Mouse (Mus musculus): Measurements from ENCODE around the gene Axdnd1. TPM values are rescaled to one million over a fixed set of nuclear protein-coding genes. Genes with fewer than 3 reads are reported as not detected.
A peak's percentile ranks its signal among the peaks of the same experiment; 100 is the strongest.
"Not testable (repeated sequence)": the region's sequence is repeated elsewhere in the genome, so short reads cannot be mapped to it uniquely, and the experiment has no call there.

Axdnd1 gene
- polyA plus RNA-seq, 1 experiment from 2014 or later, result 0.30 TPM

DNA sequence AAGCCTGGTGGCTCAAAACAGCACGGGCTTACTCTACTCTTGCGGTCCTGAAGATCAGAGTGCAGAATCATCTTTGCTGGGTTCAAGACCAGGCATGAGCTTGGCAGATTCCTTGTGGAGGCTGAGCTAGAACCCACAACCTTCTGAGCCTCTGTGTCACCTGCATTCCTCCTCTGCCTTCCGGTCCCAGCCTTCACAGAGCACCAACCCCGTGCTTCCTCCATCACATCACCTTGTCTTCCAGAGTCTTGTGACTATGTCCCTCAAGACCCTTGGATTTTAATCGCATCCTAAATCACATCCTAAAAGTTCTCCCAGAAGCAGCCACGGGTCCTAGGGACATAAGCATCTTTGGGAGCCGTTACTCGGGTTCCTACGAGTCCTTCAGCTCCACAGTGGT is 97.8 kb downstream of the Axdnd1 start:
- no peak overlapping the region for H3K27ac ChIP-seq (ENCODE audit: low read depth, low read length)
- no peaks in the 10 kb centered on the region for H3K4me1 ChIP-seq (ENCODE audit: control insufficient read depth, insufficient read depth, low read length)
- no peak overlapping the region for H3K9ac ChIP-seq (ENCODE audit: low read length)
- no peak overlapping the region for H3K4me2 ChIP-seq
- H3K9me3 ChIP-seq (ENCODE audit: control insufficient read depth, low read length), result no peaks in the 10 kb centered on the region
- H3K4me3 ChIP-seq (ENCODE audit: low read depth, low read length), result no peak overlapping the region
- no peaks in the 10 kb centered on the region for H3K27me3 ChIP-seq (ENCODE audit: control insufficient read depth, insufficient read depth, low read length)
- peak; percentile 81 for DNase-seq (ENCODE audit: low spot score, missing footprints)
- 89% methylated on average over 9 of the region's 9 CpGs for WGBS
- ATAC-seq (ENCODE audit: low FRiP score), result no peak
- H3K36me3 ChIP-seq (ENCODE audit: control insufficient read depth, insufficient read depth, low read length), result no peaks in the 10 kb centered on the region

DNA sequence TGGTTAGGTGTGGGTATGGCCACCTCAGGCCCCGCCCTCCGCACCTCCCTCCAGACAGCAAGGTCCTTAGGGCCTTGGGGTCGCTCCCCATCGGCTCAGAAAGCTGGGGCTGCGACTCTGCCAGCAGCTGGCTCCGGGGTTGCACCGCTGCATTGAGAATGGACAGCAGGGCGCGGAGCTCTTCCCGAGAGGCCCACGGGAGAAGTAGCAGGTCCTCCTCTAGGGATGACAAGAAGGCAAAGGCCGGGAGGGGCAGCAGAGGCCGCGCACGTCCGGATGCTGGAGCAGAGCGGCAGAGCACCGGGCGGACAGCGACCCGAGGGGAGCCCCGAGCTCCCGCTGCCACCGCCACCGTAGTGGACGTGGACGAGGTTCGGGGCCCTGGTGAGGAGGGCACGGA is 110.3 kb downstream of the Axdnd1 start, which contains the start of gene Nphs2:
Gene Nphs2, plus strand, starts transcription at position 98 of the 400 bp plus-strand sequence.
- DNase-seq (ENCODE audit: low spot score, missing footprints) (peak; percentile 86), ATAC-seq (ENCODE audit: low FRiP score) (no peak)
- Histone ChIP-seq H3K9me3 (ENCODE audit: control insufficient read depth, low read length) (no peaks in the 10 kb centered on the region), H3K27ac (ENCODE audit: low read depth, low read length) (no peak within 1 kb of the TSS), H3K36me3 (ENCODE audit: control insufficient read depth, insufficient read depth, low read length) (no peaks in the 10 kb centered on the region), H3K27me3 (ENCODE audit: control insufficient read depth, insufficient read depth, low read length) (peaks cover 21% of the 10 kb centered on the region), H3K4me2 (peak within 1 kb of the TSS; percentile 48), H3K9ac (ENCODE audit: low read length) (peak within 1 kb of the TSS; percentile 40), H3K4me1 (ENCODE audit: control insufficient read depth, insufficient read depth, low read length) (peaks cover 6% of the 10 kb centered on the region), H3K4me3 (ENCODE audit: low read depth, low read length) (peak within 1 kb of the TSS; percentile 25)
- WGBS, result 3% methylated on average over 29 of the region's 29 CpGs

DNA sequence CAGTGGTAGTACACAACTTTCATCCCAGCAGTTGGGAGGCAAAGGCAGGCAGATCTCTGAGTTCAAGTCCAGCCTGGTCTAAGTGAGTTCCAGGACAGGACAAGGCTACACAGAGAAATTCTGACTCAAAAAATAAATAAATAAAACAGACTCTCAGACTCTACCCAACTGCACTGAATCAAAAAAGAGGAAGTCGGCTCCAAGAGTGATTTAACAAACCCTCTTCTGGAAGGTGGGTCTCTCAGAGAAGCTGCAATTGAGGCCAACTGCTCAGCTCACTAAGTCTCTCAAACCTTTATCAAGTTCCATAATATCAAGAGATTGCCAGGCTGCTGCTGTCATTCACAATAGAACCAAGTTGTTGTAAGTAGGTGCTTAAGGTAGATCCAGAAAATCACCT is 112.4 kb downstream of the Axdnd1 start:
- DNase-seq (ENCODE audit: low spot score, missing footprints) (no peak), ATAC-seq (ENCODE audit: low FRiP score) (no peak)
- Histone ChIP-seq H3K4me3 (ENCODE audit: low read depth, low read length) (no peak overlapping the region), H3K4me2 (no peak overlapping the region), H3K36me3 (ENCODE audit: control insufficient read depth, insufficient read depth, low read length) (no peaks in the 10 kb centered on the region), H3K9ac (ENCODE audit: low read length) (no peak overlapping the region), H3K27me3 (ENCODE audit: control insufficient read depth, insufficient read depth, low read length) (peaks cover 37% of the 10 kb centered on the region), H3K27ac (ENCODE audit: low read depth, low read length) (no peak overlapping the region), H3K9me3 (ENCODE audit: control insufficient read depth, low read length) (no peaks in the 10 kb centered on the region), H3K4me1 (ENCODE audit: control insufficient read depth, insufficient read depth, low read length) (peaks cover 6% of the 10 kb centered on the region)
- 88% methylated on average over 1 of the region's 1 CpGs for WGBS

DNA sequence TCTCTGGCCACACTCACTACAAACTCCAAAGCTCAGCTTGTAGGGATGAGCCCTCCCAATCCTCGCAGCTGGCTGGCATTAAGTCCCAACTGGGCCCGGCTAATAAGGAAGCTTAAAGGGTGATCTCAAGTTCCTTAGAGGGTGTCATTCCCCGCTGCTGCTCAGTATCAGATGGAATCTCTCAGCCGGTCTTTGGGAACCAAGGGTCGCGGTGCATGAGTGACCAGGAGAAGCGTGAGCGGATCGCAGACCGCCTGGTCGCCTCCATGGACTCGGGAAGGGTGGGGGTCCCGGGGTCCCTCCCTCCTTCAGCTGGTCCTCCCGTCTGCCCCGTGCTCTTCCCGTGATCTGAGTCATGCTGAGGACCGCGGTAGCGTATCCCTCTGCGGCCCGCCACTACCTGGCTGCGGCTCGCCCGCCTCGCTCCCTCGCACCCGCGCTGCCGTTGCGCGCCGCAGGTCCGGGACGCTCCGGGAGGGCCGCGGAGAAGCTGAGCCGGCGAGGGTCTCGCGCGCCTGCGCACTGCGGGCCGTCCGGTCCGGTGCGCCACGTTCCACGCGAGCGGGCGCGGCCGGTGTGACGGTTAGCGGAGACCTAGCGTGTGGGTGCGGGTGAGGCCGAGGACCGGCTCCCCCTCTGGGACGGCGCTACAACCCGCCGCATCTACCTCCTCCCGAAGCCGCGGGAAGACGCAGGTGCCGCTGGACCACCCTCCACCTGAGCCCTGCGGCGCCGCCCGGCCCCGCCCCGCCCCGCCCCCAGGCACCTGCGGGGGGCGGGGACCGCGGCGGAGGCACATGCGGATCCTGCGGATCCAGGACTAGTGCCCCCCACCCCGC is 117.8 kb downstream of the Axdnd1 start, which contains the start of gene Tdrd5:
Gene Tdrd5, minus strand, starts transcription at position 754 of the 839 bp plus-strand sequence.
- no peak within 1 kb of the TSS for H3K27ac ChIP-seq (ENCODE audit: low read depth, low read length)
- WGBS, result under 1% methylated on average over 76 of the region's 85 CpGs

DNA sequence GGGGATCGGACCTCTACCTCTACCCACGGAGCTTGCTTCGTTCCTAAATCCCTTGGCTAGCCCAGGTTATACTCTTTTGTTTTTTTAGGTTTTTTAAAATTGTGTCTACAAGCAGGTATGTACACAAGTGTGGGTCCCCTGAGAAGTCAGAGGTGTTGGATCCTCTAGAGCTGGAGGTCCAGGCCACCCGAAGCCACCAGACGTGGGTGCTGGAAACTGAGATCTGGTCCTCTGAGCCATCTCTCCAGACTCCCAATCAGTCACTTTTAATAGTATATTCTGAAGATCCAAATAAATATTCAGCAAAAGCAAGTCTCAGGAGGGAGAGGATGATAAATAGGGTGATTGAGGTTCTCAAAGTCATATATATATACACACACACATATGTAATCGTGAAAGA is 130.9 kb downstream of the Axdnd1 start:
- Histone ChIP-seq H3K27ac (ENCODE audit: low read depth, low read length) (no peak overlapping the region), H3K9me3 (ENCODE audit: control insufficient read depth, low read length) (no peaks in the 10 kb centered on the region), H3K9ac (ENCODE audit: low read length) (no peak overlapping the region), H3K36me3 (ENCODE audit: control insufficient read depth, insufficient read depth, low read length) (no peaks in the 10 kb centered on the region), H3K4me2 (no peak overlapping the region), H3K4me3 (ENCODE audit: low read depth, low read length) (no peak overlapping the region), H3K27me3 (ENCODE audit: control insufficient read depth, insufficient read depth, low read length) (no peaks in the 10 kb centered on the region), H3K4me1 (ENCODE audit: control insufficient read depth, insufficient read depth, low read length) (no peaks in the 10 kb centered on the region)
- DNase-seq (ENCODE audit: low spot score, missing footprints), result peak; percentile 62
- ATAC-seq (ENCODE audit: low FRiP score), result no peak
- 96% methylated on average over 6 of the region's 6 CpGs for WGBS

More for the DNA sequence above, 117.8 kb downstream of the Axdnd1 start, which contains the start of gene Tdrd5:
- Histone ChIP-seq H3K9ac (ENCODE audit: low read length) (peak within 1 kb of the TSS; percentile 53), H3K9me3 (ENCODE audit: control insufficient read depth, low read length) (no peaks in the 10 kb centered on the region), H3K27me3 (ENCODE audit: control insufficient read depth, insufficient read depth, low read length) (peaks cover 37% of the 10 kb centered on the region), H3K4me3 (ENCODE audit: low read depth, low read length) (peak within 1 kb of the TSS; percentile 69), H3K4me1 (ENCODE audit: control insufficient read depth, insufficient read depth, low read length) (no peaks in the 10 kb centered on the region), H3K36me3 (ENCODE audit: control insufficient read depth, insufficient read depth, low read length) (no peaks in the 10 kb centered on the region), H3K4me2 (peak within 1 kb of the TSS; percentile 99)
- DNase-seq (ENCODE audit: low spot score, missing footprints), result peak; percentile 95
- ATAC-seq (ENCODE audit: low FRiP score), result peak; percentile 84

DNA sequence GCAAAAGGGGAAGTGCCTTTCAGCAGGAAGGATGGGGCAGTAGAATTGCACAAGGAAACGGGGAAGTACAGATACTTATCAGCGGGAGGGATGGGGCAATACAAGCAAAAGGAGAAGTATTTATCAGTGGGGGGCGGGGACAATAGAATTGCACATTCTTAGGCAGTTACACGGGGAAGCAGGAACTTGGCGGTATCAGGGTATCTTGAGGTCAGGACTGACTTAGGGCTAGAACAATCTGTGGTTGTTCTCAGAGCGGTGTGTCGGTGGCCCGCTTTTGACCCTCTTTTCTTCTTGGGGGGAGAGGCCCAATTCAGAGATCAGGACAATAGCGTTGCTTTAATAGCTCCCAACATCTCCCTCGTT is 131.8 kb downstream of the Axdnd1 start:
- not testable (repeated sequence) for H3K9me3 ChIP-seq (ENCODE audit: control insufficient read depth, low read length); H3K9ac ChIP-seq (ENCODE audit: low read length); H3K27ac ChIP-seq (ENCODE audit: low read depth, low read length); H3K4me3 ChIP-seq (ENCODE audit: low read depth, low read length); H3K4me2 ChIP-seq; H3K27me3 ChIP-seq (ENCODE audit: control insufficient read depth, insufficient read depth, low read length); DNase-seq (ENCODE audit: low spot score, missing footprints); H3K4me1 ChIP-seq (ENCODE audit: control insufficient read depth, insufficient read depth, low read length); H3K36me3 ChIP-seq (ENCODE audit: control insufficient read depth, insufficient read depth, low read length); ATAC-seq (ENCODE audit: low FRiP score)
- 79% methylated on average over 9 of the region's 10 CpGs for WGBS

DNA sequence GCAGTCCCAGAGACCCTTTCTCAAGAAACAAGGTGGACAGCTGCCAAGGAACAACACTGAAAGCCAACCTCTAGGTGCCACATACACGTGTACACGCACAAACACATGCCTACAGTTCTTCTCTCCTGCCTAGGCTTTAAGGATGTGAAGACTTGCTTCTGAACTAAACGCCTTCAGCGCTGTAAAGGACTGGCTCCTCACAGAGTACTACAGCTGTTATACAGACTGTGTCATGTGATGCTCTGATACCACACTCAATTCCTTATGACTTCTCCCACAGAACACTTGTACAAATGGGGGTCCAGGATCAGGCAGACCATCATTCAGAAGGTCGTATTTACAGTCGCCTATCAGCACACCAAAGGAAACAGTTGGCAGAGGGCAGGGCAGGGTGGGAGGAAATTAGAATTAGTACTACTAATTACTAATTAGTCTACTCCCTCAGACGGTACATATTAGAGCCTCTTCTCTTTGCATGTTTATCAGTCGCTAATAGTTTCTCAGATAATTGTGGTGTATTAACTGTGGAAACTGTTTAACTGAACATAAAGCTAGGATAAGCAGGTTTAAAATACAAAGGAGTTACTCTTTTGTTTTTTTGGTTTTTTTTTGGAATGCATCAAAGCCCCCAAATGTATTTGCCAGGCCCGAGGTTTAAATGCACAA is 132.3 kb downstream of the Axdnd1 start:
- Histone ChIP-seq H3K4me1 (ENCODE audit: control insufficient read depth, insufficient read depth, low read length) (no peaks in the 10 kb centered on the region), H3K9ac (ENCODE audit: low read length) (no peak overlapping the region), H3K9me3 (ENCODE audit: control insufficient read depth, low read length) (no peaks in the 10 kb centered on the region), H3K36me3 (ENCODE audit: control insufficient read depth, insufficient read depth, low read length) (no peaks in the 10 kb centered on the region), H3K27ac (ENCODE audit: low read depth, low read length) (no peak overlapping the region), H3K4me3 (ENCODE audit: low read depth, low read length) (no peak overlapping the region), H3K27me3 (ENCODE audit: control insufficient read depth, insufficient read depth, low read length) (no peaks in the 10 kb centered on the region), H3K4me2 (no peak overlapping the region)
- DNase-seq (ENCODE audit: low spot score, missing footprints) (no peak), ATAC-seq (ENCODE audit: low FRiP score) (no peak)
- WGBS, result 90% methylated on average over 9 of the region's 9 CpGs

DNA sequence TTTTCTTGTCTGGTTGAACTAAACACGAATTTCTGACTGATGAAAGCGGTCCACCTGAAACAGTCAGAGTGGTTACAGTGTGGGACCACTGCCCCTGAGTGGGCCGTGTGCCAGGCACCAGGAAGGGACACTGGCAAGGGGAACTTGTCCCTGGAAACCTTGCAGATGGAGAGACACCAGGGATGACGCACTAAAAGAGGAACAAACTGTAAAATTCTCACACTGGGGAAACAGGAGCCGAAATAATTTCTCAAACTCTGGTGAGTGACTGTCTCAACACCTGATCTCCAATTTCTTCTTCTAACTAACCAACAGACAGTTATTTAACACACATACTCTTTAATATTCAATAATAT is 135.4 kb downstream of the Axdnd1 start:
- Histone ChIP-seq H3K9ac (ENCODE audit: low read length) (no peak overlapping the region), H3K27ac (ENCODE audit: low read depth, low read length) (no peak overlapping the region), H3K9me3 (ENCODE audit: control insufficient read depth, low read length) (no peaks in the 10 kb centered on the region), H3K4me1 (ENCODE audit: control insufficient read depth, insufficient read depth, low read length) (no peaks in the 10 kb centered on the region), H3K36me3 (ENCODE audit: control insufficient read depth, insufficient read depth, low read length) (no peaks in the 10 kb centered on the region), H3K4me3 (ENCODE audit: low read depth, low read length) (no peak overlapping the region), H3K4me2 (no peak overlapping the region), H3K27me3 (ENCODE audit: control insufficient read depth, insufficient read depth, low read length) (no peaks in the 10 kb centered on the region)
- 86% methylated on average over 5 of the region's 5 CpGs for WGBS
- ATAC-seq (ENCODE audit: low FRiP score) (no peak), DNase-seq (ENCODE audit: low spot score, missing footprints) (no peak)

DNA sequence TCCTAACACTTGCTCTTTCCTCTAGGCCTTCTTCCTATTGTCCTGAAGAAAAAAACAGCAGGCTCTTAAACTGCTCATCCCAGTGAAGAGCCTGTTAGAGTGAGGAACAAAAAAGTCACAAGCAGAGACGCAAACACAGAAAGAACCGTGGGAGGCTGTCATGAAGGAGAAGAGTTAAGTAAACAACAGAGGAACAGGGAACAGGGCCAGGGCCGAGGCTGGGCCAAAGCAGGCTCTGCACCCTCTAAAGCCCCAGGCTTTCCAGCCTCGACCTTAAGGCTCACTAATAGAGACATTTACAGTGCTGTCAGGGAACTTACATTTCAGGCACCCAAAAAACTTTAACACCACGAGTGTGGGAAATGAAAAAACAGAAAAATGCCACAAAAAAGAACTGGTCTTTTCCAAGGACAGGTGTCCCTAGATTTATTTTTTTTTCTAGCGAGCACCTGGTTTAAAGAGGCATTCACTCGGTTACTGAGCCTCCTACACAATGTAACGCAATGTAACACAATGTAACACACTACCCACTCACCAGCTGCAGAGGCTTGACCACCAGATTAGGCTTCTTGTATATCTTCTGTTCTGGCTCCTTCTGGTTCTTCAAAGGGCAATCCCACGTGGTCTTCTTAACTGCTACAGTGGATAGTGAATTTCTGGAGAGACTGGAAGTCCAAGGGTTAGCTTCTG is 136.0 kb downstream of the Axdnd1 start:
- Histone ChIP-seq H3K4me3 (ENCODE audit: low read depth, low read length) (no peak overlapping the region), H3K4me1 (ENCODE audit: control insufficient read depth, insufficient read depth, low read length) (no peaks in the 10 kb centered on the region), H3K27me3 (ENCODE audit: control insufficient read depth, insufficient read depth, low read length) (no peaks in the 10 kb centered on the region), H3K9me3 (ENCODE audit: control insufficient read depth, low read length) (no peaks in the 10 kb centered on the region), H3K27ac (ENCODE audit: low read depth, low read length) (no peak overlapping the region), H3K9ac (ENCODE audit: low read length) (no peak overlapping the region), H3K4me2 (no peak overlapping the region), H3K36me3 (ENCODE audit: control insufficient read depth, insufficient read depth, low read length) (no peaks in the 10 kb centered on the region)
- no peak for ATAC-seq (ENCODE audit: low FRiP score)
- no peak for DNase-seq (ENCODE audit: low spot score, missing footprints)
- WGBS, result 40% methylated on average over 9 of the region's 9 CpGs

Measured in midbrain, embryonic 11.5 days (tissue).